Mouse (Mus musculus) liver, adult 2 months (tissue): Measurements from ENCODE around the gene Schip1.

Experiments
- CTCF ChIP-seq: fragments of 200-500 bp; IDR thresholded peaks from 2 replicates; pipeline ENCODE4 v1.5.1; 2011; ENCODE audit warnings: low read depth, low read length, control low read depth
- POLR2A ChIP-seq: fragments of 200-500 bp; IDR thresholded peaks from 2 replicates; pipeline ENCODE4 v1.6.1; 2011; ENCODE audit warnings: low read length, control low read depth; ENCODE audit not compliant: insufficient read depth; ENCODE audit errors: extremely low read depth

DNA sequence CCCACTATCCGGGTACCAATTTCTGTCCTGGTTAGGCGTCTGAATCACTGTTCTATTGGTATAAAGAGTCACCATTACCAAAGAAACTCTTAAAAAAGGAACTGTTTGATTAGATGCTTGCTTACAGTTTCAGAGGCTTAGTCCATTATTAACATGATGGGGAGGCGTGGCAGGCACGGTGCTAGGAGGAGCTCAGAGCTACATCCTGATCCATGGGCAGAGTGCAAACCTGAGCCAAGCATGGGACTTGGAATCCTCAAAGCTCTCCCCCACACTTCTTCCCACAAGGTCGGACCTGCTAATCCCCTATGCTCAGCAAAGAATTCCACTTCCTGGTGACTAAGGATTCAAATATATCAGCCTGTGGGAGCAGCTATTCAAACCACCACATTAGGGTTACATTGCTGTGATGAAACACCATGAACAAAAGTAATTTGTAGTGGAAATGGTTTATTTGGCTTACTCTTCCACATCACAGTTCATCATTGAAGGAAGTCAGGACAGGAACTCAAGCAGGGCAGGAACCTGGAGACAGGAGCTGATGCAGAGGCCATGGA is 604.9 kb downstream of the Schip1 start:
- no peak for TF ChIP-seq POLR2A
- no peak for TF ChIP-seq CTCF
